Mouse (Mus musculus): ENCODE results near the gene Olfr467. TPM values are rescaled to one million over a fixed set of nuclear protein-coding genes. Genes with fewer than 3 reads are reported as not detected.
A peak's percentile ranks its signal among the peaks of the same experiment; 100 is the strongest.
"Not testable (repeated sequence)": the region's sequence is repeated elsewhere in the genome, so short reads cannot be mapped to it uniquely, and the experiment has no call there.

The Olfr467 gene
- total and polyA plus RNA-seq, 3 experiments: not detected

GRCm38 (mm10) chr7:107801108-107801507, 11.0 kb upstream of the Olfr467 start, which contains the start of gene Ovch2:
TSS of gene Ovch2 (minus strand) at chr7:107801208.
- no peaks in the 10 kb centered on the region for H3K27me3 ChIP-seq (ENCODE audit: control insufficient read depth, insufficient read depth, low read length)
- H3K4me3 ChIP-seq: no peak within 1 kb of the TSS
- DNase-seq: no peak
- intact Hi-C loops (cut with DNase I): no loop called here
- no peaks in the 10 kb centered on the region for H3K79me2 ChIP-seq (replicated peaks; ENCODE audit: control insufficient read depth, insufficient read depth, low read length)
- H3K9ac ChIP-seq (ENCODE audit: low read depth, low read length): no peak within 1 kb of the TSS
- H3K27ac ChIP-seq: no peak within 1 kb of the TSS
- no peaks in the 10 kb centered on the region for H3K36me3 ChIP-seq (ENCODE audit: control insufficient read depth, insufficient read depth, low read length)
- no peak for TF ChIP-seq POLR2A (IDR thresholded peaks at IDR 0.05; ENCODE audit: insufficient read depth, low read depth, low read length)
- TF ChIP-seq EP300 (IDR thresholded peaks at IDR 0.05; ENCODE audit: insufficient read depth, low read depth, low read length): no peak
- TF ChIP-seq CTCF (IDR thresholded peaks at IDR 0.05): no peak
- 69% methylated on average over 2 of the region's 2 CpGs for WGBS
- H3K4me1 ChIP-seq (ENCODE audit: control insufficient read depth, insufficient read depth, low read length): no peaks in the 10 kb centered on the region

GRCm38 (mm10) chr7:107802138-107802537, 9.9 kb upstream of the Olfr467 start:
- DNase-seq: no peak
- H3K4me3 ChIP-seq: no peak overlapping the region
- intact Hi-C loops (cut with DNase I): no loop called here
- H3K27ac ChIP-seq: no peak overlapping the region
- H3K27me3 ChIP-seq (ENCODE audit: control insufficient read depth, insufficient read depth, low read length): no peaks in the 10 kb centered on the region
- no peaks in the 10 kb centered on the region for H3K79me2 ChIP-seq (replicated peaks; ENCODE audit: control insufficient read depth, insufficient read depth, low read length)
- H3K9ac ChIP-seq (ENCODE audit: low read depth, low read length): no peak overlapping the region
- H3K4me1 ChIP-seq (ENCODE audit: control insufficient read depth, insufficient read depth, low read length): no peaks in the 10 kb centered on the region
- TF ChIP-seq CTCF (IDR thresholded peaks at IDR 0.05): no peak
- TF ChIP-seq POLR2A (IDR thresholded peaks at IDR 0.05; ENCODE audit: insufficient read depth, low read depth, low read length): no peak
- TF ChIP-seq EP300 (IDR thresholded peaks at IDR 0.05; ENCODE audit: insufficient read depth, low read depth, low read length): no peak
- 53% methylated on average over 3 of the region's 3 CpGs for WGBS
- no peaks in the 10 kb centered on the region for H3K36me3 ChIP-seq (ENCODE audit: control insufficient read depth, insufficient read depth, low read length)

- TF ChIP-seq POLR2A (IDR thresholded peaks at IDR 0.05; ENCODE audit: insufficient read depth, low read depth, low read length) (no peak), CTCF (IDR thresholded peaks at IDR 0.05) (peak; percentile 59), EP300 (IDR thresholded peaks at IDR 0.05; ENCODE audit: insufficient read depth, low read depth, low read length) (no peak)
- no peak for DNase-seq
- no peak overlapping the region for H3K27ac ChIP-seq
- H3K79me2 ChIP-seq (replicated peaks; ENCODE audit: control insufficient read depth, insufficient read depth, low read length): no peaks in the 10 kb centered on the region
- no peaks in the 10 kb centered on the region for H3K36me3 ChIP-seq (ENCODE audit: control insufficient read depth, insufficient read depth, low read length)
- no peak overlapping the region for H3K4me3 ChIP-seq
- no peaks in the 10 kb centered on the region for H3K27me3 ChIP-seq (ENCODE audit: control insufficient read depth, insufficient read depth, low read length)
- H3K4me1 ChIP-seq (ENCODE audit: control insufficient read depth, insufficient read depth, low read length): no peaks in the 10 kb centered on the region
- no peak overlapping the region for H3K9ac ChIP-seq (ENCODE audit: low read depth, low read length)
- intact Hi-C loops (cut with DNase I): no loop called here
These were observed 7.4 kb downstream of the Olfr467 start for GRCm38 (mm10) chr7:107819442-107819841.

- DNase-seq; H3K4me3 ChIP-seq; H3K27me3 ChIP-seq (ENCODE audit: control insufficient read depth, insufficient read depth, low read length); H3K36me3 ChIP-seq (ENCODE audit: control insufficient read depth, insufficient read depth, low read length); H3K4me1 ChIP-seq (ENCODE audit: control insufficient read depth, insufficient read depth, low read length); H3K27ac ChIP-seq; intact Hi-C loops (cut with DNase I); H3K79me2 ChIP-seq (replicated peaks; ENCODE audit: control insufficient read depth, insufficient read depth, low read length); H3K9ac ChIP-seq (ENCODE audit: low read depth, low read length): not testable (repeated sequence)
- WGBS: 43% methylated on average over 2 of the region's 2 CpGs
These were observed 11.8 kb downstream of the Olfr467 start for GRCm38 (mm10) chr7:107823867-107824266.

GRCm38 (mm10) chr7:107825441-107825840, 13.4 kb downstream of the Olfr467 start, which contains the start of gene Olfr469:
TSS of gene Olfr469 (minus strand) at chr7:107825541.
- H3K79me2 ChIP-seq (replicated peaks; ENCODE audit: control insufficient read depth, insufficient read depth, low read length); H3K27ac ChIP-seq; H3K9ac ChIP-seq (ENCODE audit: low read depth, low read length); H3K36me3 ChIP-seq (ENCODE audit: control insufficient read depth, insufficient read depth, low read length); DNase-seq; H3K27me3 ChIP-seq (ENCODE audit: control insufficient read depth, insufficient read depth, low read length); intact Hi-C loops (cut with DNase I); H3K4me1 ChIP-seq (ENCODE audit: control insufficient read depth, insufficient read depth, low read length); H3K4me3 ChIP-seq: not testable (repeated sequence)

- DNase-seq: no peak
- Histone ChIP-seq H3K36me3 (ENCODE audit: control insufficient read depth, insufficient read depth, low read length) (no peaks in the 10 kb centered on the region), H3K27me3 (ENCODE audit: control insufficient read depth, insufficient read depth, low read length) (no peaks in the 10 kb centered on the region), H3K79me2 (replicated peaks; ENCODE audit: control insufficient read depth, insufficient read depth, low read length) (no peaks in the 10 kb centered on the region), H3K27ac (no peak overlapping the region), H3K4me1 (ENCODE audit: control insufficient read depth, insufficient read depth, low read length) (no peaks in the 10 kb centered on the region), H3K9ac (ENCODE audit: low read depth, low read length) (no peak overlapping the region), H3K4me3 (no peak overlapping the region)
- 63% methylated on average over 1 of the region's 1 CpGs for WGBS
- TF ChIP-seq CTCF (IDR thresholded peaks at IDR 0.05) (peak; percentile 56), EP300 (IDR thresholded peaks at IDR 0.05; ENCODE audit: insufficient read depth, low read depth, low read length) (no peak)
- intact Hi-C loops (cut with DNase I): loop anchor here (2.0 kb wide), 1 partner anchor 25 kb away; no protein-coding TSS in a partner anchor
These were observed 29.7 kb downstream of the Olfr467 start for GRCm38 (mm10) chr7:107841719-107842118.

GRCm38 (mm10) chr7:107847390-107847789, 35.3 kb downstream of the Olfr467 start, which contains the start of gene Olfr470:
TSS of gene Olfr470 (minus strand) at chr7:107847490.
- H3K27me3 ChIP-seq (ENCODE audit: control insufficient read depth, insufficient read depth, low read length); intact Hi-C loops (cut with DNase I): not testable (repeated sequence)
- WGBS: 59% methylated on average over 1 of the region's 1 CpGs

More at GRCm38 (mm10) chr7:107847390-107847789, 35.3 kb downstream of the Olfr467 start, which contains the start of gene Olfr470:
- H3K4me3 ChIP-seq; H3K36me3 ChIP-seq (ENCODE audit: control insufficient read depth, insufficient read depth, low read length); H3K79me2 ChIP-seq (replicated peaks; ENCODE audit: control insufficient read depth, insufficient read depth, low read length); H3K9ac ChIP-seq (ENCODE audit: low read depth, low read length); H3K4me1 ChIP-seq (ENCODE audit: control insufficient read depth, insufficient read depth, low read length); H3K27ac ChIP-seq; DNase-seq: not testable (repeated sequence)

Other genes with a start within 250 kb of the Olfr467 start
- 1 to 10 TPM; 4.0 to 4.6 TPM for gene Olfml1, start 244.8 kb upstream of the Olfr467 start, total RNA-seq (2021)
- 4.1 and 6.9 TPM in 2 replicates for gene Olfml1, start 244.8 kb upstream of the Olfr467 start, polyA plus RNA-seq (2012; rRNA removed)
- 10 to 100 TPM; 19.9 to 20.1 TPM for gene Ppfibp2, start 217.1 kb upstream of the Olfr467 start, total RNA-seq (2021)
- 17.4 and 21.8 TPM in 2 replicates for gene Ppfibp2, start 217.1 kb upstream of the Olfr467 start, polyA plus RNA-seq (2012; rRNA removed)
- gene 5330417H12Rik, start 187.1 kb upstream of the Olfr467 start, total RNA-seq (2021): not detected
- gene 5330417H12Rik, start 187.1 kb upstream of the Olfr467 start, polyA plus RNA-seq (2012; rRNA removed): not detected in 2 replicates
- not detected for gene Cyb5r2, start 54.2 kb upstream of the Olfr467 start, total RNA-seq (2021)
- gene Cyb5r2, start 54.2 kb upstream of the Olfr467 start, polyA plus RNA-seq (2012; rRNA removed): 0.08 TPM in 1 of 2 replicates, not detected in the other
- not detected for gene Ovch2, start 11.1 kb upstream of the Olfr467 start, total RNA-seq (2021)
- not detected in 2 replicates for gene Ovch2, start 11.1 kb upstream of the Olfr467 start, polyA plus RNA-seq (2012; rRNA removed)
- gene Olfr469, start 13.3 kb downstream of the Olfr467 start, total RNA-seq (2021): not detected
- not detected in 2 replicates for gene Olfr469, start 13.3 kb downstream of the Olfr467 start, polyA plus RNA-seq (2012; rRNA removed)
- gene Olfr470, start 35.2 kb downstream of the Olfr467 start, total RNA-seq (2021): not detected
- gene Olfr470, start 35.2 kb downstream of the Olfr467 start, polyA plus RNA-seq (2012; rRNA removed): not detected in 2 replicates
- gene Olfr472, start 85.6 kb downstream of the Olfr467 start, total RNA-seq (2021): not detected
- not detected in 2 replicates for gene Olfr472, start 85.6 kb downstream of the Olfr467 start, polyA plus RNA-seq (2012; rRNA removed)
- gene Olfr473, start 118.2 kb downstream of the Olfr467 start, total RNA-seq (2021): not detected
- not detected in 2 replicates for gene Olfr473, start 118.2 kb downstream of the Olfr467 start, polyA plus RNA-seq (2012; rRNA removed)
- gene Olfr474, start 142.4 kb downstream of the Olfr467 start, total RNA-seq (2021): not detected
- gene Olfr474, start 142.4 kb downstream of the Olfr467 start, polyA plus RNA-seq (2012; rRNA removed): not detected in 2 replicates
- not detected for gene Olfr476, start 152.5 kb downstream of the Olfr467 start, total RNA-seq (2021)
- not detected in 2 replicates for gene Olfr476, start 152.5 kb downstream of the Olfr467 start, polyA plus RNA-seq (2012; rRNA removed)
- gene Olfr477, start 174.4 kb downstream of the Olfr467 start, total RNA-seq (2021): not detected
- gene Olfr477, start 174.4 kb downstream of the Olfr467 start, polyA plus RNA-seq (2012; rRNA removed): not detected in 2 replicates
- not detected for gene Olfr478, start 221.7 kb downstream of the Olfr467 start, total RNA-seq (2021)
- not detected in 2 replicates for gene Olfr478, start 221.7 kb downstream of the Olfr467 start, polyA plus RNA-seq (2012; rRNA removed)
- gene Olfr479, start 238.4 kb downstream of the Olfr467 start, total RNA-seq (2021): not detected
- gene Olfr479, start 238.4 kb downstream of the Olfr467 start, polyA plus RNA-seq (2012; rRNA removed): not detected in 2 replicates

All from heart, adult 2 months (tissue).